Mouse (Mus musculus) kidney, adult 2 months (tissue): ENCODE measurements at regions not wholly inside any gene's neighbourhood (a gene's known extent, or its start where the extent isn't known, plus 50 kb on each side); places are given as distances from the start of the nearest gene placed in this dataset.

Source experiments
- DNase-seq: peaks from one replicate; pipeline ENCODE4 v3.0.0; 2021
- H3K27ac ChIP-seq: fragments of 200-500 bp; 2 replicates; pipeline ENCODE4 v1.5.1; 2012; ENCODE audit warnings: low read depth, low read length, control low read depth, inconsistent platforms; ENCODE audit not compliant: insufficient read depth
- H3K27me3 ChIP-seq: fragments of 200-500 bp; replicated peaks from 2 replicates; pipeline ENCODE4 v1.6.1; 2012; ENCODE audit warnings: mild to moderate bottlenecking, moderate library complexity, low read length, inconsistent platforms; ENCODE audit not compliant: control insufficient read depth, insufficient read depth
- H3K36me3 ChIP-seq: fragments of 200-500 bp; 2 replicates; pipeline ENCODE4 v1.6.1; 2012; ENCODE audit warnings: mild to moderate bottlenecking, moderate library complexity, low read length, inconsistent platforms; ENCODE audit not compliant: control insufficient read depth, insufficient read depth
- H3K4me1 ChIP-seq: fragments of 200-500 bp; 2 replicates; pipeline ENCODE4 v1.6.1; 2011; ENCODE audit warnings: low read length; ENCODE audit not compliant: control insufficient read depth, insufficient read depth
- H3K4me3 ChIP-seq: fragments of 200-500 bp; 2 replicates; pipeline ENCODE4 v1.5.1; 2011; ENCODE audit warnings: mild to moderate bottlenecking, low read depth, low read length, control low read depth; ENCODE audit not compliant: insufficient read depth
- CTCF ChIP-seq: fragments of 200-500 bp; conservative IDR thresholded peaks from 2 replicates; pipeline ENCODE4 v1.5.1; 2011; ENCODE audit warnings: low read depth, mild to moderate bottlenecking, control low read depth, low read length, moderate library complexity, mixed read lengths; ENCODE audit not compliant: insufficient read depth, insufficient read length
- POLR2A ChIP-seq: fragments of 200-500 bp; IDR thresholded peaks from one replicate; pipeline ENCODE4 v1.6.1; 2011; ENCODE audit warnings: low read depth, low read length, control low read depth
- WGBS: fragments of 180-500 bp; shearing (Covaris S2); methylation state at CpG from one replicate; pipeline ENCODE4 v1.1.7; 2018; 5-methylcytosine and 5-hydroxymethylcytosine counted together

- no peak for TF ChIP-seq POLR2A
- TF ChIP-seq CTCF: no peak
- DNase-seq: no peak
- H3K27me3 ChIP-seq: no peaks in the 10 kb centered on the region
- WGBS: 52% methylated on average over 3 of the region's 3 CpGs
- H3K27ac ChIP-seq: no peak overlapping the region
- H3K36me3 ChIP-seq: no peaks in the 10 kb centered on the region
- H3K4me1 ChIP-seq: no peaks in the 10 kb centered on the region
- no peak overlapping the region for H3K4me3 ChIP-seq
Measured at GRCm38 (mm10) chr17:14539651-14540050, 154.4 kb downstream of the Thbs2 start.

DNA sequence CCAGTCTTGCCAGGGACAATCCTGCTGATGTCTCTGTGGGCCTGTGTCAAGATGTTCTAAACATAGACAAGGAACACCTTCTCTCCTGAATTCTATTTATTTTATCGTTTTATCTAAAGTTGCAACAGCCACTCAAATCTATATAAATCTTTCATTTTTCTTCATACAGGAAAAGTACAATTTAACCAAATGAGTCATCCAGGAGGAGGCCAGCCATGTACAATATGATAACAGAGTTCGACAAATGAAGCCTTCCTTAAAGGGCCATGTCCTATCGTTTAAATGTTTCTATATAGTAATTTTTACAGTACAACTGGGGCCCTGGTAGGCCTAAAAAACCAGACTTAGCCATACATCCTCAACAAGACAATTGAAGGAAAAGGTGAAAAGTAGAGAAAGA, 154.8 kb downstream of the Thbs2 start:
- Histone ChIP-seq H3K27ac (no peak overlapping the region), H3K4me1 (no peaks in the 10 kb centered on the region), H3K4me3 (no peak overlapping the region), H3K27me3 (no peaks in the 10 kb centered on the region), H3K36me3 (no peaks in the 10 kb centered on the region)
- no peak for TF ChIP-seq POLR2A
- no peak for TF ChIP-seq CTCF
- no peak for DNase-seq
- WGBS: 78% methylated on average over 3 of the region's 3 CpGs

- WGBS: 68% methylated on average over 3 of the region's 3 CpGs
- Histone ChIP-seq H3K27me3 (no peaks in the 10 kb centered on the region), H3K4me3 (no peak overlapping the region), H3K4me1 (no peaks in the 10 kb centered on the region), H3K27ac (no peak overlapping the region), H3K36me3 (no peaks in the 10 kb centered on the region)
- no peak for DNase-seq
- TF ChIP-seq CTCF (no peak), POLR2A (no peak)
Measured at GRCm38 (mm10) chr17:14538527-14538926, 155.5 kb downstream of the Thbs2 start.

DNA sequence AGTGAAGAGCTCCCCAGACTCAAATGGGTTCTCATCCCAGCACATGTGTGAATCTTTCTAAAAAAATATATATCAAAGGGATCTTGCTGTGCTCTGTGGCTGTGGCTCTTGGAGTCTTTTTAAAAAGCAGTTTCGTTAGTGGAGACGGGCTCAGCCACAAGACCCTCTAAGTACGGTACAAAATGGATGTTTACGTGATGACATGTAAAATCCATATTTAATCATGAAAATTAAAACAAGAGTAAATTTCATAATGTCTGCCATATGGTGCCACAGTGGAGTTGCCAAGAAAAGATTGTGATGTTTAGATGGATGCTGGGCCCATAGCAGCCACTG, 161.1 kb downstream of the Thbs2 start:
- DNase-seq: no peak
- TF ChIP-seq CTCF: no peak
- TF ChIP-seq POLR2A: no peak
- no peak overlapping the region for H3K4me3 ChIP-seq
- H3K27ac ChIP-seq: no peak overlapping the region
- H3K36me3 ChIP-seq: no peaks in the 10 kb centered on the region
- H3K27me3 ChIP-seq: no peaks in the 10 kb centered on the region
- WGBS: 97% methylated on average over 4 of the region's 4 CpGs
- no peaks in the 10 kb centered on the region for H3K4me1 ChIP-seq

GRCm38 (mm10) chr17:14532298-14532978, 161.6 kb downstream of the Thbs2 start:
- Histone ChIP-seq H3K27ac (no peak overlapping the region), H3K4me1 (no peaks in the 10 kb centered on the region), H3K36me3 (no peaks in the 10 kb centered on the region), H3K27me3 (no peaks in the 10 kb centered on the region), H3K4me3 (no peak overlapping the region)
- TF ChIP-seq POLR2A (no peak), CTCF (no peak)
- no peak for DNase-seq
- WGBS: 74% methylated on average over 8 of the region's 8 CpGs

DNA sequence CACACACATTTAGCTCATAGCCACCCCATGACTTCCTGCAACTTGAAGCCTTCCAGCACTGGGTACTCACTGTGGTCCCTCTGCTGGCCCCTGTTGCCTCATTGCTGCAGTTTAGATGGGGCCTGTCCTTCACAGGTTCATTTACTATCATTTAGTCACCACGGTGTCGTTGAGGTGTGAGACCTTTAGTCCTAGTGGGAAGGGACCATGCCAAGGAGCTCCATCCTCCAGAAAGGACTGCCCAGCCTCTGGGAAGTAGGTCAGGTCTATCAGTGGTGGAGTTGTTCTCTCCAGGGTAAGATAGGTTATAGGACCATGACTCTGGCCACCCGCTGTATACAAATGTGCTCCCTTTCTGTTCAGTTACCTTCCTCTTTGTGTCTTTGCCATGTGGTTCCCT, 162.2 kb downstream of the Thbs2 start:
- H3K27ac ChIP-seq: no peak overlapping the region
- no peaks in the 10 kb centered on the region for H3K36me3 ChIP-seq
- no peak for DNase-seq
- H3K4me1 ChIP-seq: no peaks in the 10 kb centered on the region
- 81% methylated on average over 3 of the region's 3 CpGs for WGBS
- no peaks in the 10 kb centered on the region for H3K27me3 ChIP-seq
- TF ChIP-seq CTCF (no peak), POLR2A (no peak)
- no peak overlapping the region for H3K4me3 ChIP-seq

- H3K27me3 ChIP-seq: no peaks in the 10 kb centered on the region
- 91% methylated on average over 2 of the region's 2 CpGs for WGBS
- no peak overlapping the region for H3K4me3 ChIP-seq
- TF ChIP-seq POLR2A (no peak), CTCF (no peak)
- DNase-seq: no peak
- no peaks in the 10 kb centered on the region for H3K36me3 ChIP-seq
- no peak overlapping the region for H3K27ac ChIP-seq
- no peaks in the 10 kb centered on the region for H3K4me1 ChIP-seq
Measured at GRCm38 (mm10) chr17:14527691-14528090, 166.3 kb downstream of the Thbs2 start.

GRCm38 (mm10) chr17:14525255-14525654, 168.8 kb downstream of the Thbs2 start:
- H3K27me3 ChIP-seq: no peaks in the 10 kb centered on the region
- DNase-seq: no peak
- no peaks in the 10 kb centered on the region for H3K36me3 ChIP-seq
- H3K27ac ChIP-seq: no peak overlapping the region
- no peaks in the 10 kb centered on the region for H3K4me1 ChIP-seq
- TF ChIP-seq CTCF (no peak), POLR2A (no peak)
- H3K4me3 ChIP-seq: no peak overlapping the region
- 91% methylated on average over 7 of the region's 7 CpGs for WGBS
